Mouse (Mus musculus) E14TG2a.4 (cell line): Measurements from ENCODE around the gene Olfm2.

Source experiments
- H3K27me3 ChIP-seq: 2 replicates; pipeline ENCODE4 v1.6.1; 2014; ENCODE audit warnings: low read length, control low read depth; ENCODE audit not compliant: insufficient read depth
- H3K36me3 ChIP-seq: 2 replicates; pipeline ENCODE4 v1.6.1; 2014; ENCODE audit warnings: low read length, control low read depth; ENCODE audit not compliant: insufficient read depth
- H3K4me1 ChIP-seq: replicated peaks from 2 replicates; pipeline ENCODE4 v1.6.1; 2014; ENCODE audit warnings: low read depth, low read length, control low read depth
- H3K4me3 ChIP-seq: replicated peaks from 2 replicates; pipeline ENCODE4 v1.5.1; 2014; ENCODE audit warnings: mild to moderate bottlenecking, low read length
- H3K9me3 ChIP-seq: 2 replicates; pipeline ENCODE4 v1.6.1; 2014; ENCODE audit warnings: low read length, control low read depth
- CTCF ChIP-seq: conservative IDR thresholded peaks from 2 replicates; pipeline ENCODE4 v1.5.1; 2014; ENCODE audit warnings: low read length
- NANOG ChIP-seq: IDR thresholded peaks from 2 replicates; pipeline ENCODE4 v1.6.1; 2014; ENCODE audit warnings: borderline replicate concordance, low read length, mixed read lengths
- POU5F1 ChIP-seq: IDR thresholded peaks from 2 replicates; pipeline ENCODE4 v1.6.1; 2014; ENCODE audit warnings: low read length, borderline replicate concordance

The Olfm2 gene

GRCm38 (mm10) chr9:20762197-20762961 lies 16.2 kb upstream of the Olfm2 start:
- Histone ChIP-seq H3K4me3 (no peak overlapping the region), H3K27me3 (peaks cover 12% of the 10 kb centered on the region)

GRCm38 (mm10) chr9:20761388-20761787 lies 15.2 kb upstream of the Olfm2 start:
- H3K4me3 ChIP-seq, result no peak overlapping the region
- H3K36me3 ChIP-seq, result no peaks in the 10 kb centered on the region
- peaks cover 18% of the 10 kb centered on the region for H3K4me1 ChIP-seq
- H3K9me3 ChIP-seq, result no peaks in the 10 kb centered on the region
- H3K27me3 ChIP-seq, result peaks cover 12% of the 10 kb centered on the region
- TF ChIP-seq CTCF (no peak), NANOG (no peak), POU5F1 (no peak)

More at GRCm38 (mm10) chr9:20762197-20762961, 16.2 kb upstream of the Olfm2 start:
- TF ChIP-seq CTCF (no peak; the same call in 1 of the 2 replicates), NANOG (no peak), POU5F1 (no peak)
- H3K36me3 ChIP-seq, result no peaks in the 10 kb centered on the region
- H3K9me3 ChIP-seq, result no peaks in the 10 kb centered on the region
- peaks cover 12% of the 10 kb centered on the region for H3K4me1 ChIP-seq

GRCm38 (mm10) chr9:20760813-20761212 lies 14.7 kb upstream of the Olfm2 start:
- Histone ChIP-seq H3K36me3 (no peaks in the 10 kb centered on the region), H3K27me3 (peaks cover 12% of the 10 kb centered on the region), H3K9me3 (no peaks in the 10 kb centered on the region), H3K4me3 (peak overlapping the region; percentile 41; the same call in 1 of the 2 replicates), H3K4me1 (peaks cover 18% of the 10 kb centered on the region)
- TF ChIP-seq CTCF (no peak), POU5F1 (no peak), NANOG (no peak)

GRCm38 (mm10) chr9:20758896-20759295 lies 12.7 kb upstream of the Olfm2 start:
- H3K27me3 ChIP-seq, result peaks cover 12% of the 10 kb centered on the region
- no peaks in the 10 kb centered on the region for H3K36me3 ChIP-seq
- TF ChIP-seq CTCF, result no peak
- TF ChIP-seq POU5F1, result no peak
- TF ChIP-seq NANOG, result no peak
- H3K4me1 ChIP-seq, result peaks cover 28% of the 10 kb centered on the region
- H3K4me3 ChIP-seq, result no peak overlapping the region
- H3K9me3 ChIP-seq, result no peaks in the 10 kb centered on the region

GRCm38 (mm10) chr9:20758243-20758642 lies 12.1 kb upstream of the Olfm2 start:
- no peak for TF ChIP-seq CTCF
- no peak for TF ChIP-seq POU5F1
- no peak for TF ChIP-seq NANOG
- H3K36me3 ChIP-seq, result no peaks in the 10 kb centered on the region
- H3K27me3 ChIP-seq, result peaks cover 12% of the 10 kb centered on the region
- H3K4me3 ChIP-seq, result no peak overlapping the region
- H3K9me3 ChIP-seq, result no peaks in the 10 kb centered on the region
- peaks cover 28% of the 10 kb centered on the region for H3K4me1 ChIP-seq

- no peaks in the 10 kb centered on the region for H3K36me3 ChIP-seq
- peaks cover 12% of the 10 kb centered on the region for H3K27me3 ChIP-seq
- no peak for TF ChIP-seq NANOG
- no peak for TF ChIP-seq POU5F1
- peak; percentile 84 for TF ChIP-seq CTCF
- peaks cover 28% of the 10 kb centered on the region for H3K4me1 ChIP-seq
- H3K9me3 ChIP-seq, result no peaks in the 10 kb centered on the region
- no peak overlapping the region for H3K4me3 ChIP-seq
Measured at GRCm38 (mm10) chr9:20757087-20757955, 11.2 kb upstream of the Olfm2 start.

GRCm38 (mm10) chr9:20756081-20756700 lies 10.0 kb upstream of the Olfm2 start:
- no peak overlapping the region for H3K4me3 ChIP-seq
- TF ChIP-seq POU5F1, result no peak
- TF ChIP-seq NANOG, result no peak
- no peak for TF ChIP-seq CTCF
- peaks cover 27% of the 10 kb centered on the region for H3K4me1 ChIP-seq
- no peaks in the 10 kb centered on the region for H3K36me3 ChIP-seq
- H3K9me3 ChIP-seq, result no peaks in the 10 kb centered on the region
- H3K27me3 ChIP-seq, result peaks cover 7% of the 10 kb centered on the region

- H3K9me3 ChIP-seq, result no peaks in the 10 kb centered on the region
- H3K4me1 ChIP-seq, result peaks cover 20% of the 10 kb centered on the region; the same call in 1 of the 2 replicates
- H3K27me3 ChIP-seq, result peaks cover 3% of the 10 kb centered on the region
- H3K4me3 ChIP-seq, result no peak overlapping the region
- no peaks in the 10 kb centered on the region for H3K36me3 ChIP-seq
- TF ChIP-seq CTCF, result no peak
- TF ChIP-seq POU5F1, result no peak
- no peak for TF ChIP-seq NANOG
Measured at GRCm38 (mm10) chr9:20754335-20754734, 8.2 kb upstream of the Olfm2 start.
